Mouse (Mus musculus): ENCODE results near the gene Ubash3a. TPM values are rescaled to one million over a fixed set of nuclear protein-coding genes. Genes with fewer than 3 reads are reported as not detected.
A peak's percentile ranks its signal among the peaks of the same experiment; 100 is the strongest.

Gene Ubash3a
- total RNA-seq, 2 experiments from 2014 or later, result 0.19 TPM; not detected in 1

DNA sequence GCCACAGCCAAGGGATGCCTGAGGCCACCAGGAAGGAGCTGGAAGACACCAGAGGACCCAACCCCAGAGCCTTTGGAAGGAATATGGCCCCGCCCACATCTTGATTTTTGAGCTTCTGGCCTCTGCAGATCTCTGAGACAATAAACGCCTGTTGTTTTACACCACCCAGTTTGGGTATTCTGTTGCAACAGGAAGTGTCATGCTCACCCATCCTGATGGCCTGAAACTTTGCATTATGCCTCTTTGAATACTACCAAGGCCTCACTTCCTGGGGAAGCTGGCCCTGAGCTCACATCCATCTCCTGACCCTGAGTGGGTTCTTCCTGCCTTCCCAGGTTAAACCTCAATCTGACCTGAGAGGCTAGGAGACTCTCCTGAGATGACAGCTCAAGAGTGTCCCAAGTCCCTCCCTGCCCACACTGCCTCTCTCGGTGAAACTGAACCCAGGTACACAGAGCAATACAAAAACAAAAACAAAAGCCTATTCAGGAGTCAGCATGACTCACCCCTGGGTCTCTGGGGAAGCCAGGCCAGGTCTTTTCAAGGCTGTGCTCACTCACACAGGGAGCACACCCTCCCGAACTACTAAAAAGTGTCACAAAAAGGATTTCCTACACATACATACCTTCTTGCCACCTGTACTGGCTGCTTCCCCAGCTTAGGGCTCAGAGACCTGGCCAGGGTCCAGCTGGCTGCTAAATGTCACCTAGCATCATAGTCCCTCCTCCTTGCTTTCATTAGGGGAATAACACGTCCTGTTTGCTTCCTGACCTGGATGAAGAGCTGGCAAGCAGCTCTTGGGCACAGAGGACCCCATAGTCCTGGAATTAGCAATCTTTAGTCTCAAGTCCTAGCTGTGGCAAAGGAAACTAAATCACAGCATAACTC is 8.6 kb downstream of the Ubash3a start:
- no peak for DNase-seq

DNA sequence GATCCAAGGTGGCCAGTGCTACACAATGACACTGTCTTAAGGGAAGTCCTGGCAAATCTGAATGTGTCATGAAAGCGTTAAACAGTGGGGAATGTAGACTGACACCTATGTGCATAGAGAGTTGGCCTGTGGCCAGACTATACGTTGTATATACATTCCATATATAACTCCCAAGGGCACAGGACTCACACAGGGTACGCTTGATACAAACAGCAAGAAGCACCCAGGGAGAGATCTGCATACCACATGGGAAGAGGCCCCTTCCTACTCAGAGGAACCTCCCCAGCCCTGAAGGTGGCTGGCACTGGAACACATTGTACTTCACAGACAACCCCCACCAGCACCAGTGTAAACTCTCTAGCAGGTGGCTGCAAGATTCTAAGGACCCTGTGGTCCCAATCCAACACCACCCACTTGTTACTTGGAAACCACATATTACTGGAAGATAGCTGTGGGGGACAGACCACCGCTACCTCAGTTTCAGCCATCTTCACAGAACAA is 15.2 kb downstream of the Ubash3a start:
- no peak for DNase-seq

DNA sequence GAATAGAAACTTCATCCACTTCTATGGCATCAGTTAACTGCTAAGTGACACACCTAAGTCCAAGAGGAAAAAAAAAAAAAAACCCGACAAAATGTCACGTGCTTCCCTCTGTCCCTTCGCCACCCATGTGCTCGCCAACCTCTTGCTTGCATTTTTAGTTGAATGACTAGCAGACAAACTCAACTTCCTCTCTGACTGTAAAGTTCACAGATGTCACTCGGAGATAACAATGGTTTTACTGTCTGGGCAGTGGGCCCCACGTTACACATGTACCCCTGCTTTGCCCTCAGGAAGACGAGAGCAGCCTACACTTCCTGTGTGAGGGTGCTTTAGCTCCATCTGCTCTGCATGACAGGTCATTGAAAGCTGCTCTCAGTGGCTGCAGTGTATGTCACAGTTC is 16.2 kb downstream of the Ubash3a start:
- no peak for DNase-seq

DNA sequence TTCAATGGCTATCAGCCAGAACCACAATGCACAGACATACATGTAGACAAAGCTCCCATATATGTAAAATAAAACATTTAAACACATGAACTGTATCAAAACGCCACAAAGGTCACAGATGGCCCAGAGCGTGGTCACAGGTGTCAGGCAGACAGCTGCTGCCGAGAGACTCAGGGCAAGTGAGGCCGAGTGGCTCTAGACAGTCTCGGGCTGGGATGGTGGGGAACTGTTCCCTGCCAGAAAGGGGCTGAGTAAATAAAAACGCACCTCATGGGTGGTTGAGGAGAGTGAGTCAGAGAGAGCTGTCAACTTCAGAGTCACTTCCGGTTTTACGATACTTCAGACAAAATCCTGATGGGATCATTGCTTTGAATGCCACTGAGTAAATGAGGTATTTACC is 16.9 kb downstream of the Ubash3a start:
- DNase-seq, result no peak

DNA sequence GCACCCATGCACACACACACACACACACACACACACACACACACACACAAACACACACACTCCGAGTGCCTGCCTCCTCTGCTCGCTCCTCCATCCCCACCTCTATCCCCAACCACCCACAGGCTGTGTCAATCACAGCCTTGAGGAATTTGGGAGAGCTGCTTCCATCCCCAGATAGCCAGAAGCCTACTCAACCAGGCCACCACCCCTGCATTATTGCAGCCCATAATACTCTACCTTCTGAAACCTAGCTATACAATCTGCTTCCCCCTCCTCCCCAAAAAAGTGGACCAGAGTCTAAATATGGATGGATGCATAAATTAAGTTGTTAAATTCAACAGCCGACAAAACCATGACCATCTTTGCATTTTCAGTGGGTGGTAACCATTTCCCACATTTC is 18.7 kb downstream of the Ubash3a start:
- DNase-seq, result no peak

DNA sequence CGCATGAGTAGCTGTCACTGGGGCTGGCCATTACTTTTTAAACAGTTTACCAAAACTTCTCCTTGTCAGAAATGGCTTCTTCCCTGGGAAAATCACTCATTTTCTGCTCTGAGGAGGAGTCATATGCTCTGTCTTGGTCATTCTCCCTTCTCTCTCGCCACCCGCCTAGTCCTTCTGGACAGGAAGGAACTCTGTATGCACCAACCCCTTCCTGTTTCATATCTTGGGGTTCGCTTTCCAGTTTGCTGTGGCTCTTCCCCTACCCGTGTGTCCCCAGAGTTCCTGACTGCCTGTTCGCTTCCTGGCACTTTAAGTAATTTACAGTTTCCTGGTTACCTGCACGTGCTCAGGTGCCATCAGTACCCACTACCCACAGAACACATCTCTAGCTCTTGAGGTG is 19.3 kb downstream of the Ubash3a start:
- no peak for DNase-seq

DNA sequence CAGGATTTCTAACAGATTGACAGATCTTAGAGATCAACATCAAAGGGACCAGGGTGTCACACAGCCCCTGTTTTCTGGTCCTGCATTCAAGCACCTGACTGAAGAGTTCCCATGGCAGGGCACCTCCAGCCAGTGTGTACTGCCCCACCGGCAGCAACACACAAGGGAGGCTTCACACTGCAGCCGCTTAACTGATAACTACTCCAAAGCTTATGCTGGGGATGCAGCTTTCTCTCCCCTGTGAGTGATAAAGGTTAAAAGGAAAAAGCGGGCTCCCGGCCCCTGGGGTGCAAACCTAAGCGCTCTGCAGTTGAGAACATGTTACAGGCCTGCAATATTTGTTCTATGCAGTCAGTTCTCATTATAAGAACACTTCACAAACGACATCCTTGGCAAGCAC is 24.1 kb downstream of the Ubash3a start:
- DNase-seq, result no peak

DNA sequence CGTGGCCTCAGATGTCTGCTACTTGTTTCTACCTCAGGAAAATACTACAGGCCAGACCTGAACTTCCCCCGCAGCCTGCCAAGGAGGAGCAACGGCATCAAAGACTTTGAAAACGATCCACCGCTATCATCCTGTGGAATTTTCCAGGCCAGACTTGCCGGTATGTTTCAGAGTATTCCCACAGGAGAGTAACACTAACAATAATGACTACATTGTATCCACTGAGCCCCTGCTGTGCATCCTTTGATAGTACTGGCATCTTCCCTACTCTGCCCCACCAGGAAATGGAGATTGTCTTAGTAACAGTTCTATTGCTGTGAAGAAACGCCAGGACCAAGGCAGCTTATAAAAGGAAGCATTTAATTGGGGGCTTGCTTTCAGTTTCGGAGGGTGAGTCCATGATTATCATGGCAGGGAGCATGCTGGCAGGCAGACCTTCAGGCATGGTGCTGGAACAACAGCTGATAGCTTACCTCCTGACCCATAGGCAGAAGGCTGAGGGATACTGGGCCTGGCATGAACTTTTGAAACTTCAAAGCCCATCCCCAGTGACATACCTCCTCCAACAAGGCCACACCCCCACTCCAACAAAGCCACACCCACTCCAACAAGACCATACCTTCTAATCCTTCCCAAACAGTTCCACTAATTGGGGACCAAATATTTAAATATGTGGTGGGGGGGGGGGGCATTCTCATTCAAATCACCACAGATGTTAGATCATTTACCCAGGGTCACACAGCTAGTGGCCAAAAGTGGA is 24.8 kb downstream of the Ubash3a start:
- DNase-seq, result no peak

DNA sequence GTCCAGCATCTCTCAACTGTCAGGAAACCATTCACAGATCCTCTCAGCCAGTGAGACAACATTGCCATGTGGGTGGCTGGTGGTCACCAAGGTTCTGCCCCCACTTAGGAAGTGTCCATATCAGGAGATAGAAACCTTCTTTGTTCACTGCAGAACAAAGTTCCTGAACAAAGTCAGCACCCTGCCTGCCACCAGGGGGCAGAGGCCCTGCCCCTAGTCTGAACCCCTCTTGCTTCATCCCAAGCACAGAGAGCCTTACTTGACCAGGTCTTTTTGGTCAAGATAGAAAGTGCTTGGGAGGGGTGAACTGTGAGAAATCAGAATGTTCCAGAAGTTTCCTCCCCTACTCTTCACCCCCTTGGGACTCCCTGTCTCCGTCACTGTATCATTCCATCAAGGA is 28.2 kb downstream of the Ubash3a start:
- DNase-seq, result no peak

DNA sequence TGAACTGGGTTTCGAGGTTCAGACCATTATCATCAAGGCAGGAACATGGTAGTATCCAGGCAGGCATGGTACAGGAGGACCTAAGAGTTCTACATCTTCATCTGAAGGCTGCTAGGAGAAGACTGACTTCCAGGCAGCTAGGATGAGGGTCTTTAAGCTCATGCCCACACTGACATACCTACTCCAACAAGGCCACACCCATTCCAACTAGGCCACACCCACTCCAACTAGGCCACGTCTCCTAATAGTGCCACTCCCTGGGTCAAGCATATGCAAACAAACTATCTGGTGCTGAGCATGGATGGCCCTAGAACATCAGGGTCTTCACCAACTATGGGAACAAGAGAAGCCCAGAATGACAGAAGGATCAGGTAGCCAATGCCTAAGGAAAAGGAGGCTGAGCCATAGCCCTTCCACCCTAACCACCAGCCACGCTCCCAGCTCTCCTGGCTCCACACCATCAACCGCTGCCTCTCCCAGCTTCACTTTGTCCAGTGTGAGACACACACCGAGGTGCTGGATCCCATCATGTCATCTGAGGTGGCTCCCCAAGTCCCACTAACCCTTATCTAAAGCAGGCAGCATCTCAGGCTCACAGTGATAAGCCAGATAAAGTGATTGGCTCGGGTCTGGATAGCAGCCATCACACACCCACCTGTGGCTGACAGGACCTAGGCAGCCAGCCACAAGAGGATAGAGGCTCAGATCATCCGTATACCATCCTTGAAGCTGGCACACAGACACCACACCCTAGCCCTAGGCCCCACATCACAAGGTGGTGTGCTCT is 30.8 kb downstream of the Ubash3a start:
- no peak for DNase-seq

DNA sequence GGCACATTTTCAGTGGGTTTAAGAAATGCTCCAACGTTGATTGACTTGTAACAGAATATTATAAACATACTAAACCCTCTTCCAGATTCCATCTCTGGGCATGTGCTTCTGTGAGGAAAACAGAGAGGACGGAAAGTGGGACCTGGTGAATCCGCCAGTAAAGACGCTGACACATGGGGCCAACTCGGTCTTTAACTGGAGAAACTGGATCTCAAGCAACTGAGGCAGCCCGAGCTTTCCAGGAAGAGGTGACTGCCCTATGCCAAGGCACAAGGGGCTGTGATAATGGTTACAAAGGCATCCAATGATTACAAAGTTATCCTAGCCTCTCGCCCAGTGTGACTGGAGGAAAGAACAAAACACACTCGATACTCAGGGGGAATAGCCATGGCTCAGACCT is 33.5 kb downstream of the Ubash3a start:
- no peak for DNase-seq

DNA sequence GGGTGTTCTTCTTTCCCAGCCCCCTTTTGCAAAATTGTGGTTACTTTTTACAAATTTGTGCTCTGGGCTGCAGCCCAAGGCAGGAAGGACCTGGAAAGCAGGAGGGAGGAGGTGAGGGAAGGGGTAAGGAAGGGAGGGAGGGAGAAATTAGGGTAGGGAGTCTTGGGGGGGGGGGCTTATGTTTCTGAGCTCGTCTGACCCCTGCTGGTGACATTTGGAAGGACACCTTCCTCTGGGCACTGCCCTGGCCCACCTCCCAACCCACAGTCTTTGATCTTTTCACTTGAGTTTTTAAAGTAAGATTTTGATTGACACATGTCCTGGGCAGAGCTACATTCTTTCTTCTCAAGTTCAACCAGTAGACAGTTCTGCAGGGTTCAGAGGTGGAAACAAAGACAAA is 35.1 kb downstream of the Ubash3a start:
- no peak for DNase-seq

DNA sequence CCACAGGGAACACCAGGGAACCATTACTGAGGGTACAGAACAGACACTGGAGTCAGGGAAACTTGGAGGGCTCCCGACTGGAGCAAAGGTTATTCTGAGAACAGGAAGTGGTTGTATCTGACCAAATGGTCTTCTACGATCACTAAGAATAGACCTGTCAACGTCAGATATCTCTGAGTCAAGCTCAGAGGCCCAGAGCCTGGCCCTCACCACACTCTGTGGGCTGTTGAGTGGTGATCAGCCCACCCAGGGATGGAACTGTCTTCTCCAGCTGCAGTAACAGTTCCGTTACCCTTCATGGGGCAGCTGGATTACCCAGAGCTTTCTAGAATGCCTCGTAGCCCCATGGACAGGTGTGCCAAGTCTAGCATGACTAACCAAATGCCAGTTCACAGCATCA is 37.6 kb downstream of the Ubash3a start:
- DNase-seq, result no peak

DNA sequence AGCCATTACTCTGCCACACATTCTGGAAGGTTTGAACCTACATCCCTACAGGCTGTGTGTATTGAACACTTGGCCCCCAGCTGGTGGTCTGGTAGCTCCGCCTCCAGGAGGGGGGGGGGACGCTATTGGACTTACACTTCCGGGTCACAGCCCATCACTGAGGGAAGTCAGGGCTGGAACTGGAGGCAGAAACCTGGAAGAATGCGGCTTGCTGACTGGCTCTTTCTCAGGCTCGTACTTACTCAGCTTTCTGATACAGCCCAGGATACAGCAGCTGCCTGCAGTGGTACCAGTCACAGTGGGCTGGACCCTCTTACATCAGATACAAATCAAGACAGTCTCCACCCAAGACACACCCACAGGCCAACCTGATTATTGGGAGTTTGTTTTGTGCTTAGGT is 39.5 kb downstream of the Ubash3a start:
- no peak for DNase-seq

DNA sequence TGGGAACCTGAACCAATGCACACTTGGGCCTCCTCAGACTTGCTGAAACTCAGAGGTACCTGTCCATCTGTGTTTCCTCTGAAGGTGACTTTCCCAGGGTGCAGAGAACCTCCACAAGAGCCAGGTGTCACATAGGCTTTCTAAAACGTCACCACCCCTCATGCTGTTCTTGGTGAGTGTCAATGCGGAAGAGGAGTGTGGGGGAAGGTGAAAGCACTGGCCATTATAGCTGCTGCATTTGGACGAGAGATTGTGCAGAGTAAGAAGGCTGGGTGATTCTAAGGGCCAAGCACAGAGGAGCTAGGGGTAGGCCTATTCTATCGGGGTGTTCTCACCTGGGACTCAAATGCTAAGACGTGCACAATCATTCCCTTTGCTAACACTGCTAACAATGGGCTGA is 46.3 kb downstream of the Ubash3a start:
- no peak for DNase-seq

DNA sequence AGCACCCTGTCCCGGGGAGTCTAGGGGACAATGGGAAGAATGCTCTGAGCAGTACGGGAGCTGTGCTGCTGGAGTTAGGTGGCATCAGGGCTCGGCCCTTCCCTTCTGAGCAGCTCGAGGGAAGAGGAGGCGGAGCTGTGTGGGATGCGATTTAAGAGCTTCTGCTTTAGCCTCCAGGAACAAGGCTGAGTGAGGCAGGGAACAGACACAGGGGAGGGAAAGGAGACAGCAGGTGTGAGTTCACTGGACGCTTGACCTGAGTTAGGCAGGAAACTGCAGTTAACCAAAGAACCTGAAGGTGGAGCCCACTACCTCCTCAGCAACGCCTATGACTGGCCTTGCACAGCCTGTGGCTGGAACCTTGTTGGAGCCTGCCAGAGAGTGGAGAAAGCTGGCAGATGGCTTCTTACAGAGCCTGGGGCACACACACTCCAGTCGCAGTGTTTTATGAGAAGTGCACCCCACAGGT is 46.8 kb downstream of the Ubash3a start:
- peak; percentile 81 for DNase-seq

DNA sequence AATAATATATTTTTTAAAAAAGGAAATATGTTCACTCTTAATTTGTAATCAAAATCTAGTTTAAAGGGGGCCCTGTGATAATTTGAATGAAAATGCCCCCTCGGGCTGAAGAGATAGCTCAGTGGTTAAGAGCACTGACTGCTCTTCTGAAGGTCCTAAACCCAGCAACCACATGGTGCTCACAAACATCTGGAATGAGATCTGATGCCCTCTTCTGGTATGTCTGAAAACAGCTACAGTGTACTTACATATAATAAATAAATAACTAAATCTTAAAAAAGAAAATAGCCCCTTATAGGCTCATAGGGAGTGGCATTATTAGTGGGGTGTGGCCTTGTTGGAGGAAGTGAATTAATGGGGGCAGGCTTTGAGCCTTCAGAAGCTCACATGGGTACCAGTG is 49.5 kb downstream of the Ubash3a start:
- DNase-seq, result no peak

DNA sequence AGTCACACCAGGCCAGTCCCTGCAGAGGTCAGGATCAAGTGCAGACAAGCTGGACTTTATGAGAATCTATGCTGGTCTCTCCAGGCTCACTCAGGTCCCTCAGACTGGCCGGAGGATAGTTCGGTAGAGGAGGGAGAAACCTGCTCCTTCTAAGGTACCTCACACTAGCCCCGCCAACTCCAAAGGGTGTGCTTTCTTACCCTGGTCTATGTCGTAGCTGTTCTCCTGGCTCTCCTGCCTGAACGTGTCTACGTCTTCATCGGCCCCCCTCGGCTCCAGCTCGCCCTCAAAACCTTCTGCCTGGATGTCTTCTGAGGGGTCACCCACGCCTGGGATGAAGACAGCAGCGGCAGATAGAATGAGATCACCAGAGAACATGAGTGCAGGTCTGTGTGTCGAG is 50.2 kb downstream of the Ubash3a start:
- no peak for DNase-seq

DNA sequence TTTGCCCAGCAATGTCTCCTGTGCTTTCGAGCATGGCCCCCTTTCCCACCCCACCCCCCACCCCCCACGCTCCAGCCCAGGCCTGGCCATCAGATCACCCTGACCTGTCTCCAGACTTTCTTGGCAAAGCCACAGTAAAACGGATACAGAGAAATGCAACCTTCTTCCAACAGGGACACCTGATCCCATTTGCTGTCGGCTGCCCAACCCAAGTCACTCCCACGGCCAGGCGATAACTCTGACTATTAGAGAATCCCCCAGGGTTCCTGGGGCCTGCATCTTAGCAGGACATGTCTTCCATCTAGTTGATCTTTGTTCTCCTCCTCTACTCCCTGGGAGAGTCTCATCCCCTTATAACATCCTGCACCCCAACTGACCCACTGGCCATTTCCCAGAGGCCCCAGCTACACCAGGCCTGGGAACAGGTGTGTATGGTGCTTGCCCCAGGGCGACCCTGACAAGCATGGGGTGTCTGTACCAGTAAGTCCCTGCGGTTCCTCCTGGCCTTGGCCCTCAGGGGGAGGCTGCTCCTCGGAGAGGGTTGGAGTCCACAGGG is 50.7 kb downstream of the Ubash3a start:
- DNase-seq, result peak; percentile 76

DNA sequence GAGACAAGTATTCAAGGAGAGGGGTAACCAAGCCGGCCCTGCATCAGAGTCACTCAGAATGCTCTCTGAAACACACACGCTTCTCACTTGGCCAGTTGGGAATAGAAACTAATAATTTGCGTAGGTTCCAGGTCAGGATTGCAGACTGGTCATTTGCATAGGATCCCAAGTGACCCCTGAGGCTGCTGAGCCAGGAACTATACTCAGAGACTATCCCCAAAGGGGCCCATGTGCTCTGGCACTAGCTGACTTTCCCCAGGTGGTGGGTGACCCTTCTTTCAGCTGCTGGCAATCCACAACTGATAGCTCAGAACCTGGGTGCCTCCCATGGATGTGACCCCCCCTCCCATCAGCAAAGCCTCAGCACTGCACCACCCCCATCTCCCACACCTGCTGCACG is 51.5 kb downstream of the Ubash3a start:
- no peak for DNase-seq

DNA sequence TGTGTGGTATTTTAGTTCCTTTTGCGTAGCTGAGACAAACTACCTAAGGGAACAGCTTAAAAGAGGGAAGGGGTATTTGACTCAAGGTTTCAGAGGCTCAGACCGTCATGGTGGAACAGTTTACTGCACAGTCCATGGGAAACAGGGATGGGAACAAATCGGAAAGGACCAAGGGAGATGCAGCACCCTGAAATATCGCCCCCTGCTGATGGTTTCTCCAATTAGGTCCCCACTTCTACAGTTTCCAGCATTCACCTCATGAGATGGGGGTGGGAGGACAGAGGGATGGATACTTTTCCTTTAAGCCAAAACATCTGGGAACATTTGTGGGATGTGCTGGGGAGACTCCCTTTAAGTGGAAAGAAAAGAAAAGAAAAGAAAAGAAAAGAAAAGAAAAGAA is 52.2 kb downstream of the Ubash3a start:
- DNase-seq, result no peak

DNA sequence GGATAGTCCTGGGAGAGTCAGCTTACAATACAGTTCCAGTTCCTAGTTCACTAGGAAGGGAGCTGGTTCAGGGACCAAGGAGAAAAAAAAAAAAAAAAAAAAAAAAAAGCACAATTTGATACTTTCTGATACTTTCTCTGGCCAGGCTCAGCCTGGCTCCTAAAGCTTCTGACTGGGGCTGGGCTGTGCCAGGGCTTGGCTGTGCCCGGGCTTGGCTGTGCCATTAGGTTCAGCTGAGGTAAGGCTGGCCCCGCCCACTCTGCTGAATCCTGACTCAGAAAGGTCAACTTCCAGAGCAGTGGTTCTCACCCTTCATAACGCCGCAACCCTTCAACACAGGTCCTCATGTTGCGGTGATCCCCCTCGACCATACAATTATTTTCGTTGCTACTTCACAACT is 52.8 kb downstream of the Ubash3a start:
- DNase-seq, result peak; percentile 95

Data from gastrocnemius, postnatal 25 days (tissue).